Mouse (Mus musculus) liver, postnatal 0 days (tissue): Measurements from ENCODE around the gene Vps13c.
A peak's percentile ranks its signal among the peaks of the same experiment; 100 is the strongest.

Source experiments
- CTCF ChIP-seq: sonication (generic); IDR thresholded peaks from 2 replicates; pipeline ENCODE4 v1.5.1; 2016; ENCODE audit warnings: antibody characterized with exemption, low read depth
- EP300 ChIP-seq: IDR thresholded peaks from 2 replicates; pipeline ENCODE4 v1.6.1; 2016; ENCODE audit warnings: antibody characterized with exemption, low read depth, mild to moderate bottlenecking

GRCm38 (mm10) chr9:68014991-68015396 lies 174.8 kb downstream of the Vps13c start:
- peak; percentile 94 for TF ChIP-seq CTCF
- no peak for TF ChIP-seq EP300
